In genomic region chr11:61205167-61205950, GRCm38 (mm10) we compare ENCODE assay signal across 24 mouse cellular contexts. TPM values are rescaled to one million over a fixed set of nuclear protein-coding genes. Genes with fewer than 3 reads are reported as not detected.
DNase-seq lines count a peak whose midpoint lies in the region.
"Had no signal": no experiment of that assay in that cellular context is flagged by ENCODE, and none has a peak within 500 bp of the region (broad histone marks: within the 10 kb centered on the region; RNA-seq: fewer than 3 reads in every experiment).

No protein-coding gene starts in this region.

- H3K27me3 ChIP-seq in heart, embryonic 10.5 days (ENCODE audit: insufficient read depth, poor library complexity, severe bottlenecking) = peaks cover 20% of the 10 kb centered on the region
- H3K27me3 ChIP-seq: forebrain, embryonic 13.5 days; midbrain, embryonic 15.5 days; stomach, embryonic 15.5 days had no signal

- intact Hi-C loops in left cerebral cortex, postnatal 25 days (cut with DNase I) = no loop called here
- intact Hi-C loops in left cerebral cortex, postnatal 10 days (cut with DNase I) = no loop called here

- no peak overlapping the region for H3K4me3 ChIP-seq in heart, embryonic 10.5 days
- H3K4me3 ChIP-seq: forebrain, embryonic 13.5 days; heart, adult 2 months; midbrain, embryonic 15.5 days; myocyte; stomach, embryonic 15.5 days had no signal

- no peaks in the 10 kb centered on the region for H3K36me3 ChIP-seq in heart, embryonic 10.5 days
- H3K36me3 ChIP-seq: midbrain, embryonic 15.5 days; stomach, embryonic 15.5 days had no signal

- H3K9me3 ChIP-seq in heart, embryonic 10.5 days = no peaks in the 10 kb centered on the region
- H3K9me3 ChIP-seq: forebrain, embryonic 13.5 days; midbrain, embryonic 15.5 days; stomach, embryonic 15.5 days had no signal

- WGBS in heart, embryonic 10.5 days = 88% methylated on average over 9 of the region's 10 CpGs

- no peak overlapping the region for H3K27ac ChIP-seq in heart, embryonic 10.5 days
- H3K27ac ChIP-seq: forebrain, embryonic 13.5 days; heart, adult 2 months; kidney, postnatal 0 days; midbrain, embryonic 15.5 days; stomach, embryonic 15.5 days had no signal

- no peaks in the 10 kb centered on the region for H3K4me1 ChIP-seq in heart, embryonic 10.5 days
- H3K4me1 ChIP-seq: midbrain, embryonic 15.5 days had no signal

- DNase-seq in cerebellum, adult 18-20 months = peak; percentile 50 to 56
- DNase-seq in cerebellum, adult 9-10 months = no peak
- DNase-seq in heart, adult 18-20 months = peak; percentile 22 to 35
- no peak for DNase-seq in heart, embryonic 10.5 days (ENCODE audit: low spot score)
- peak; percentile 29 to 66 for DNase-seq in left cerebral cortex, postnatal 25 days (ENCODE audit: low spot score in 2 of 2)
- no peak for DNase-seq in left cerebral cortex, postnatal 10 days (ENCODE audit: extremely low spot score in 1 of 2, low spot score in 2 of 2)
- DNase-seq in telencephalon, adult 2 months (ENCODE audit: low read depth, low spot score) = peak; percentile 63
- DNase-seq: B cell, adult 2 months; gastrocnemius, postnatal 10 days; lung, adult 2 months; lung, postnatal 36 days; right cerebral cortex, postnatal 14 days; thymus, adult 2 months had no signal

RNA-seq across cellular contexts. Expression of gene Aldh3a1, which starts 2.0 kb away (rescaled TPM):
- 1 to 10 TPM in 1 of 2 experiments, under 1 TPM in 1; 0.60 to 2.9 TPM for total RNA-seq in heart, adult 18-20 months (2021)
- polyA plus RNA-seq in heart, embryonic 10.5 days (2016; fragmentation: Nextera tagmentation; extraction: Ambion mirVana) = not detected in 2 replicates
- total RNA-seq in left cerebral cortex, postnatal 25 days (2021) = 1 to 10 TPM; 1.9 to 2.1 TPM
- total RNA-seq in left cerebral cortex, postnatal 10 days (2021) = 1 to 10 TPM; 1.3 to 1.5 TPM
- total RNA-seq: megakaryocyte-erythroid progenitor cell, adult 5-6 weeks had no signal
- polyA plus RNA-seq: embryonic facial prominence, embryonic 11.5 days; forebrain, embryonic 13.5 days; hindbrain, embryonic 11.5 days; kidney, postnatal 0 days; liver, embryonic 11.5 days; neural tube, embryonic 14.5 days had no signal

RNA-seq across cellular contexts. Expression of gene Usp22, which starts 30.5 kb away (rescaled TPM):
- total RNA-seq in heart, adult 18-20 months (2021) = 10 to 100 TPM; 26.2 to 27.6 TPM
- polyA plus RNA-seq in heart, embryonic 10.5 days (2016; fragmentation: Nextera tagmentation; extraction: Ambion mirVana) = 105 and 106 TPM in 2 replicates
- 100 to 1,000 TPM; 202 to 220 TPM for total RNA-seq in left cerebral cortex, postnatal 25 days (2021)
- total RNA-seq in left cerebral cortex, postnatal 10 days (2021) = 100 to 1,000 TPM; 428 to 446 TPM

Comparison
In these comparisons a context has a peak if more than half of its experiments do, and no peak if none do; other contexts are left out.
1. DNase-seq: peak in cerebellum, adult 18-20 months (2 of 2), heart, adult 18-20 months (2 of 2), left cerebral cortex, postnatal 25 days (2 of 2) and telencephalon, adult 2 months (single experiment); none in cerebellum, adult 9-10 months (single experiment), heart, embryonic 10.5 days (single experiment) and left cerebral cortex, postnatal 10 days (0 of 2).
2. RNA of gene Usp22, which starts 30.5 kb away (total RNA-seq): 428 to 446 TPM in left cerebral cortex, postnatal 10 days and 202 to 220 TPM in left cerebral cortex, postnatal 25 days; 26.2 to 27.6 TPM in heart, adult 18-20 months; every median in the first group is over 4 times any median in the second.